Mouse (Mus musculus): ENCODE data around the gene Arhgef10l.

- no peak for TF ChIP-seq POLR2A (IDR thresholded peaks at IDR 0.05; ENCODE audit: low read depth, low read length)
- TF ChIP-seq CTCF (IDR thresholded peaks at IDR 0.05; ENCODE audit: extremely low read depth, insufficient read length, insufficient replicate concordance, low read depth, low read length): no peak
These were observed 50.0 kb downstream of the Arhgef10l start for GRCm38 (mm10) chr4:140615771-140616170.
